Mouse (Mus musculus): ENCODE measurements around the gene Lsm4. TPM values are rescaled to one million over a fixed set of nuclear protein-coding genes. Genes with fewer than 3 reads are reported as not detected.

The Lsm4 gene
- polyA plus RNA-seq, 2 experiments, result 182 to 247 TPM

DNA sequence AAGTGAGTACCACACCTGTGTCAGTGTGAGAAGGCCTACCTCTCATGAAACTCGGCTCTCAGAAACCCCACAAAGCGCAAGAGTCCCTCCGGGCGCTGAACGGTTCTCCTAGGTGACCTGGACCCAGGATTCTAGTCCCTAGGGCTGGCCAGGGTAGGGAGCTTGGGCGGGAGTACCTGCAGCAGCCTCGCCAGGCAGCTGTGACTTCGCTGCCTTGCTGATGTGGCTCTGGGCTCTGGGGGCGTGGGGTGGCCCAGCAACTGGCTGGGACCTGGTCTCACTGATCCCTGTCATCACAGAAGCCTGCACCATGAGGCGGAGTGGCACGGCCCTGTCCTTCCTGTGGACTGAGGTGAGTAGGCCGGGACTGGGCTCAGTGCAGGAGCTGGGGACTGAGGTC is 51.2 kb downstream of the Lsm4 start:
- Histone ChIP-seq H3K27me3 (ENCODE audit: control insufficient read depth, insufficient read depth, low read length) (peaks cover 15% of the 10 kb centered on the region; the same call in 1 of the 2 replicates), H3K4me2 (replicated peaks; ENCODE audit: low read depth, low read length, severe bottlenecking) (no peak overlapping the region), H3K9me3 (ENCODE audit: control insufficient read depth, low read length) (no peaks in the 10 kb centered on the region), H3K27ac (replicated peaks; ENCODE audit: low read depth, low read length) (no peak overlapping the region), H3K4me1 (ENCODE audit: control insufficient read depth, insufficient read depth, low read length) (no peaks in the 10 kb centered on the region), H3K4me3 (replicated peaks; ENCODE audit: low read length) (no peak overlapping the region), H3K36me3 (ENCODE audit: control insufficient read depth, insufficient read depth, low read length) (no peaks in the 10 kb centered on the region), H3K9ac (ENCODE audit: low read depth, low read length, severe bottlenecking) (no peak overlapping the region)
- WGBS, result 81% methylated on average over 12 of the region's 12 CpGs
- no peak for DNase-seq (ENCODE audit: low spot score)
- no peak for TF ChIP-seq POLR2A (IDR thresholded peaks at IDR 0.05; ENCODE audit: borderline replicate concordance, extremely low read depth, insufficient read depth, insufficient read length)
- no peak for ATAC-seq (ENCODE audit: low FRiP score, low read depth)

DNA sequence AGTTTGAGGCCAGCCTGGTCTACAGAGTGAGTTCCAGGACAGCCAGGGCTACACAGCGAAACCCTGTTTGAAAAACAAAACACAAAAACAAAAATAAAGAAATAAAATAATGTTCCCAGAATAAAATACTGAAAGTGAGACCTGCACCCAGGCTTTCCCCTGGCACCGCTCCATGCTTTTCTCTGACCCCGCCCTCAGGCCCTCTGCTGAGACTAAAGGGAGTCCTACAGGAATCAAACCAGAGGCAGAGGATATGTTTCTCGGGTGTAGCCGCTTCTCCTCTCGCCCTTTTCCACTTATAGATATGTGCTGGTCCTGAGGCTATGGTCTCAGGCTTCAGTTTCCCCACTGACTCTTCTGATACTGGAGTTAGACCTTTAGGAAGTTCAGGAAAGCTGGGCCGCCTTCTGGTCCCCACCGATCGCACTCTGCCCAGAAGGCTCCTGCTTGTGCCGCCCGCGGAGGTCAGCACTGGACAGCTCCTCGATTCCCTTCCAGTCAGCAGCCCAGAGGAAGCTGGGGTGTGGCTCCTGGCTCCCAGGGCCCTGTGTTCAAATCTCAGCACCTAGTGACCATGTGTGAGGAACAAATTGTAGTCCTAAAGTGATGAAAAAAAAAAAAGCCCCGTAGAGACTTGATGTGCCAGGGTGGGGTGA is 52.9 kb downstream of the Lsm4 start:
- 19% methylated on average over 14 of the region's 14 CpGs for WGBS
- Histone ChIP-seq H3K4me1 (ENCODE audit: control insufficient read depth, insufficient read depth, low read length) (no peaks in the 10 kb centered on the region), H3K27ac (replicated peaks; ENCODE audit: low read depth, low read length) (no peak overlapping the region), H3K27me3 (ENCODE audit: control insufficient read depth, insufficient read depth, low read length) (peaks cover 32% of the 10 kb centered on the region), H3K4me2 (replicated peaks; ENCODE audit: low read depth, low read length, severe bottlenecking) (no peak overlapping the region), H3K9ac (ENCODE audit: low read depth, low read length, severe bottlenecking) (no peak overlapping the region), H3K4me3 (replicated peaks; ENCODE audit: low read length) (no peak overlapping the region), H3K36me3 (ENCODE audit: control insufficient read depth, insufficient read depth, low read length) (no peaks in the 10 kb centered on the region), H3K9me3 (ENCODE audit: control insufficient read depth, low read length) (no peaks in the 10 kb centered on the region)
- TF ChIP-seq POLR2A (IDR thresholded peaks at IDR 0.05; ENCODE audit: borderline replicate concordance, extremely low read depth, insufficient read depth, insufficient read length), result no peak
- ATAC-seq (ENCODE audit: low FRiP score, low read depth) (no peak), DNase-seq (ENCODE audit: low spot score) (no peak)

DNA sequence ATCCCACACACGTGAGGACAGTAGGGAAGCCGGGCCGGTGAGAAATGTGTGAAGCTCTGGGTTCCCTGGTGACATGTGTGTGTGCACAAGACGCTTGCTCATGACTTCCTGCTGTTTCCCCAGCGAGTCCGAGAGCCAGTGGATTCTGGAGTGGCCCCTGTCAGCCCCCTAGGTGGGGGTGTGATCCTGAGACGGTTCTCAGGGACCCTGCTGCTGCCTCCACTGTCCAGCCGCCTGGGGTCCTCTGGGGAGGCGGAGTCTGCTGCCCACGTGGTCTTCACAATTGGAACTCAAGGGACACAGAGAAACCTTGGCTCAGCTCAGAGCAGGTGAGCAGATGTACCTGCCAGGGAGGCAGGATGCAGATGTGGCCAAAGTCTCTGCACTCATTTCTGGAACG is 53.7 kb downstream of the Lsm4 start:
- DNase-seq (ENCODE audit: low spot score), result no peak
- Histone ChIP-seq H3K4me1 (ENCODE audit: control insufficient read depth, insufficient read depth, low read length) (no peaks in the 10 kb centered on the region), H3K27ac (replicated peaks; ENCODE audit: low read depth, low read length) (no peak overlapping the region), H3K4me2 (replicated peaks; ENCODE audit: low read depth, low read length, severe bottlenecking) (no peak overlapping the region), H3K9me3 (ENCODE audit: control insufficient read depth, low read length) (no peaks in the 10 kb centered on the region), H3K4me3 (replicated peaks; ENCODE audit: low read length) (no peak overlapping the region), H3K27me3 (ENCODE audit: control insufficient read depth, insufficient read depth, low read length) (peaks cover 33% of the 10 kb centered on the region), H3K9ac (ENCODE audit: low read depth, low read length, severe bottlenecking) (no peak overlapping the region), H3K36me3 (ENCODE audit: control insufficient read depth, insufficient read depth, low read length) (no peaks in the 10 kb centered on the region)
- WGBS, result 46% methylated on average over 11 of the region's 11 CpGs
- TF ChIP-seq POLR2A (IDR thresholded peaks at IDR 0.05; ENCODE audit: borderline replicate concordance, extremely low read depth, insufficient read depth, insufficient read length), result no peak
- ATAC-seq (ENCODE audit: low FRiP score, low read depth), result no peak

Other genes with a start within 250 kb of the Lsm4 start
- 37.8 and 58.5 TPM in 2 replicates for gene Crtc1, start 233.7 kb upstream of the Lsm4 start, polyA plus RNA-seq (2012; rRNA removed)
- gene Crtc1, start 233.7 kb upstream of the Lsm4 start, polyA plus RNA-seq (2014; fragmentation: Nextera tagmentation; extraction: Ambion mirVana), result 26.3 and 31.1 TPM in 2 replicates
- 48.7 and 72.6 TPM in 2 replicates for gene Klhl26, start 196.3 kb upstream of the Lsm4 start, polyA plus RNA-seq (2012; rRNA removed)
- 24.2 and 28.6 TPM in 2 replicates for gene Klhl26, start 196.3 kb upstream of the Lsm4 start, polyA plus RNA-seq (2014; fragmentation: Nextera tagmentation; extraction: Ambion mirVana)
- gene Tmem59l, start 185.9 kb upstream of the Lsm4 start, polyA plus RNA-seq (2012; rRNA removed), result 13.1 and 17.7 TPM in 2 replicates
- gene Tmem59l, start 185.9 kb upstream of the Lsm4 start, polyA plus RNA-seq (2014; fragmentation: Nextera tagmentation; extraction: Ambion mirVana), result 15.7 and 17.5 TPM in 2 replicates
- 98.9 and 127 TPM in 2 replicates for gene Crlf1, start 180.1 kb upstream of the Lsm4 start, polyA plus RNA-seq (2012; rRNA removed)
- gene Crlf1, start 180.1 kb upstream of the Lsm4 start, polyA plus RNA-seq (2014; fragmentation: Nextera tagmentation; extraction: Ambion mirVana), result 91.5 and 103 TPM in 2 replicates
- 154 and 175 TPM in 2 replicates for gene Rex1bd, start 166.5 kb upstream of the Lsm4 start, polyA plus RNA-seq (2012; rRNA removed)
- gene Rex1bd, start 166.5 kb upstream of the Lsm4 start, polyA plus RNA-seq (2014; fragmentation: Nextera tagmentation; extraction: Ambion mirVana), result 152 and 156 TPM in 2 replicates
- 1,215 and 1,844 TPM in 2 replicates for gene Uba52, start 162.4 kb upstream of the Lsm4 start, polyA plus RNA-seq (2012; rRNA removed)
- gene Uba52, start 162.4 kb upstream of the Lsm4 start, polyA plus RNA-seq (2014; fragmentation: Nextera tagmentation; extraction: Ambion mirVana), result 1,031 and 1,113 TPM in 2 replicates
- 363 and 431 TPM in 2 replicates for gene Fkbp8, start 145.5 kb upstream of the Lsm4 start, polyA plus RNA-seq (2012; rRNA removed)
- 219 and 248 TPM in 2 replicates for gene Fkbp8, start 145.5 kb upstream of the Lsm4 start, polyA plus RNA-seq (2014; fragmentation: Nextera tagmentation; extraction: Ambion mirVana)
- gene Kxd1, start 145.3 kb upstream of the Lsm4 start, polyA plus RNA-seq (2012; rRNA removed), result 52.5 and 61.0 TPM in 2 replicates
- gene Kxd1, start 145.3 kb upstream of the Lsm4 start, polyA plus RNA-seq (2014; fragmentation: Nextera tagmentation; extraction: Ambion mirVana), result 60.3 and 61.7 TPM in 2 replicates
- 30.3 and 35.3 TPM in 2 replicates for gene Ell, start 133.8 kb upstream of the Lsm4 start, polyA plus RNA-seq (2012; rRNA removed)
- gene Ell, start 133.8 kb upstream of the Lsm4 start, polyA plus RNA-seq (2014; fragmentation: Nextera tagmentation; extraction: Ambion mirVana), result 20.2 and 22.4 TPM in 2 replicates
- 213 and 279 TPM in 2 replicates for gene Isyna1, start 78.9 kb upstream of the Lsm4 start, polyA plus RNA-seq (2012; rRNA removed)
- 94.4 and 103 TPM in 2 replicates for gene Isyna1, start 78.9 kb upstream of the Lsm4 start, polyA plus RNA-seq (2014; fragmentation: Nextera tagmentation; extraction: Ambion mirVana)
- 163 and 236 TPM in 2 replicates for gene Ssbp4, start 64.4 kb upstream of the Lsm4 start, polyA plus RNA-seq (2012; rRNA removed)
- gene Ssbp4, start 64.4 kb upstream of the Lsm4 start, polyA plus RNA-seq (2014; fragmentation: Nextera tagmentation; extraction: Ambion mirVana), result 151 and 171 TPM in 2 replicates
- 3.5 and 4.5 TPM in 2 replicates for gene Lrrc25, start 57.1 kb upstream of the Lsm4 start, polyA plus RNA-seq (2012; rRNA removed)
- 2.5 and 3.2 TPM in 2 replicates for gene Lrrc25, start 57.1 kb upstream of the Lsm4 start, polyA plus RNA-seq (2014; fragmentation: Nextera tagmentation; extraction: Ambion mirVana)
- gene Gdf15, start 40.8 kb upstream of the Lsm4 start, polyA plus RNA-seq (2012; rRNA removed), result 0.15 and 0.47 TPM in 2 replicates
- 0.18 TPM in 1 of 2 replicates, not detected in the other for gene Gdf15, start 40.8 kb upstream of the Lsm4 start, polyA plus RNA-seq (2014; fragmentation: Nextera tagmentation; extraction: Ambion mirVana)
- gene Pgpep1, start 12.9 kb upstream of the Lsm4 start, polyA plus RNA-seq (2012; rRNA removed), result 47.6 and 59.8 TPM in 2 replicates
- gene Pgpep1, start 12.9 kb upstream of the Lsm4 start, polyA plus RNA-seq (2014; fragmentation: Nextera tagmentation; extraction: Ambion mirVana), result 64.1 and 68.7 TPM in 2 replicates
- gene Jund, start 25.7 kb downstream of the Lsm4 start, polyA plus RNA-seq (2012; rRNA removed), result 218 and 287 TPM in 2 replicates
- 115 and 119 TPM in 2 replicates for gene Jund, start 25.7 kb downstream of the Lsm4 start, polyA plus RNA-seq (2014; fragmentation: Nextera tagmentation; extraction: Ambion mirVana)
- gene Iqcn, start 30.2 kb downstream of the Lsm4 start, polyA plus RNA-seq (2012; rRNA removed), result 0.04 and 0.08 TPM in 2 replicates
- 0.10 TPM in 1 of 2 replicates, not detected in the other for gene Iqcn, start 30.2 kb downstream of the Lsm4 start, polyA plus RNA-seq (2014; fragmentation: Nextera tagmentation; extraction: Ambion mirVana)
- gene Gm3336, start 45.3 kb downstream of the Lsm4 start, polyA plus RNA-seq (2012; rRNA removed), result not detected in 2 replicates
- gene Gm3336, start 45.3 kb downstream of the Lsm4 start, polyA plus RNA-seq (2014; fragmentation: Nextera tagmentation; extraction: Ambion mirVana), result not detected in 2 replicates
- 0.38 TPM in 2 replicates for gene Pde4c, start 50.5 kb downstream of the Lsm4 start, polyA plus RNA-seq (2012; rRNA removed)
- gene Pde4c, start 50.5 kb downstream of the Lsm4 start, polyA plus RNA-seq (2014; fragmentation: Nextera tagmentation; extraction: Ambion mirVana), result not detected in 2 replicates
- 27.2 and 36.6 TPM in 2 replicates for gene Rab3a, start 81.4 kb downstream of the Lsm4 start, polyA plus RNA-seq (2012; rRNA removed)
- gene Rab3a, start 81.4 kb downstream of the Lsm4 start, polyA plus RNA-seq (2014; fragmentation: Nextera tagmentation; extraction: Ambion mirVana), result 19.8 and 20.1 TPM in 2 replicates
- 27.7 and 41.6 TPM in 2 replicates for gene Mpv17l2, start 87.7 kb downstream of the Lsm4 start, polyA plus RNA-seq (2012; rRNA removed)
- gene Mpv17l2, start 87.7 kb downstream of the Lsm4 start, polyA plus RNA-seq (2014; fragmentation: Nextera tagmentation; extraction: Ambion mirVana), result 36.0 and 40.3 TPM in 2 replicates
- gene Pik3r2, start 103.5 kb downstream of the Lsm4 start, polyA plus RNA-seq (2012; rRNA removed), result 111 and 137 TPM in 2 replicates
- 73.5 and 74.7 TPM in 2 replicates for gene Pik3r2, start 103.5 kb downstream of the Lsm4 start, polyA plus RNA-seq (2014; fragmentation: Nextera tagmentation; extraction: Ambion mirVana)
- 37.2 and 57.8 TPM in 2 replicates for gene Mast3, start 131.8 kb downstream of the Lsm4 start, polyA plus RNA-seq (2012; rRNA removed)
- gene Mast3, start 131.8 kb downstream of the Lsm4 start, polyA plus RNA-seq (2014; fragmentation: Nextera tagmentation; extraction: Ambion mirVana), result 14.4 and 16.2 TPM in 2 replicates
- gene Il12rb1, start 135.2 kb downstream of the Lsm4 start, polyA plus RNA-seq (2012; rRNA removed), result 0.04 and 0.13 TPM in 2 replicates
- gene Il12rb1, start 135.2 kb downstream of the Lsm4 start, polyA plus RNA-seq (2014; fragmentation: Nextera tagmentation; extraction: Ambion mirVana), result 0.21 TPM in 1 of 2 replicates, not detected in the other
- gene Arrdc2, start 166.5 kb downstream of the Lsm4 start, polyA plus RNA-seq (2012; rRNA removed), result 21.5 and 36.9 TPM in 2 replicates
- 6.1 and 8.6 TPM in 2 replicates for gene Arrdc2, start 166.5 kb downstream of the Lsm4 start, polyA plus RNA-seq (2014; fragmentation: Nextera tagmentation; extraction: Ambion mirVana)
- 9.1 and 11.2 TPM in 2 replicates for gene Kcnn1, start 190.0 kb downstream of the Lsm4 start, polyA plus RNA-seq (2012; rRNA removed)
- 2.5 and 3.0 TPM in 2 replicates for gene Kcnn1, start 190.0 kb downstream of the Lsm4 start, polyA plus RNA-seq (2014; fragmentation: Nextera tagmentation; extraction: Ambion mirVana)
- gene Ccdc124, start 200.7 kb downstream of the Lsm4 start, polyA plus RNA-seq (2012; rRNA removed), result 49.2 and 58.9 TPM in 2 replicates
- 96.2 and 97.2 TPM in 2 replicates for gene Ccdc124, start 200.7 kb downstream of the Lsm4 start, polyA plus RNA-seq (2014; fragmentation: Nextera tagmentation; extraction: Ambion mirVana)
- 1.4 and 1.9 TPM in 2 replicates for gene Slc5a5, start 219.5 kb downstream of the Lsm4 start, polyA plus RNA-seq (2012; rRNA removed)
- gene Slc5a5, start 219.5 kb downstream of the Lsm4 start, polyA plus RNA-seq (2014; fragmentation: Nextera tagmentation; extraction: Ambion mirVana), result 0.19 and 0.83 TPM in 2 replicates
- gene Rpl18a, start 224.2 kb downstream of the Lsm4 start, polyA plus RNA-seq (2012; rRNA removed), result 5,343 and 6,042 TPM in 2 replicates
- gene Rpl18a, start 224.2 kb downstream of the Lsm4 start, polyA plus RNA-seq (2014; fragmentation: Nextera tagmentation; extraction: Ambion mirVana), result 5,732 and 5,809 TPM in 2 replicates
- 63.7 and 96.8 TPM in 2 replicates for gene Map1s, start 232.7 kb downstream of the Lsm4 start, polyA plus RNA-seq (2012; rRNA removed)
- gene Map1s, start 232.7 kb downstream of the Lsm4 start, polyA plus RNA-seq (2014; fragmentation: Nextera tagmentation; extraction: Ambion mirVana), result 45.6 and 47.6 TPM in 2 replicates